Mouse (Mus musculus) intestine, embryonic 16.5 days (tissue): ENCODE measurements around the gene Kctd10. TPM values are rescaled to one million over a fixed set of nuclear protein-coding genes. Genes with fewer than 3 reads are reported as not detected.

Experiments used
- ATAC-seq: fragments of 200-750 bp; cut with Nextera tagmentation; 2 replicates; pipeline ENCODE4 v1.8.0; 2017; ENCODE audit warnings: moderate TSS enrichment, moderate library complexity
- H3K27ac ChIP-seq: fragments of 300-500 bp; sonication (generic); 2 replicates; pipeline ENCODE4 v1.5.1; 2014; ENCODE audit warnings: mild to moderate bottlenecking, low read length
- H3K27me3 ChIP-seq: fragments of 300-500 bp; sonication (generic); replicated peaks from 2 replicates; pipeline ENCODE4 v1.6.1; 2014; ENCODE audit warnings: low read length, control low read depth, mixed read lengths; ENCODE audit not compliant: control insufficient read depth, insufficient read depth
- H3K36me3 ChIP-seq: fragments of 300-500 bp; sonication (generic); 2 replicates; pipeline ENCODE4 v1.6.1; 2014; ENCODE audit warnings: low read length, control low read depth; ENCODE audit not compliant: control insufficient read depth, insufficient read depth
- H3K4me1 ChIP-seq: fragments of 300-500 bp; sonication (generic); 2 replicates; pipeline ENCODE4 v1.6.1; 2014; ENCODE audit warnings: low read length, control low read depth, mixed read lengths; ENCODE audit not compliant: control insufficient read depth, insufficient read depth
- H3K4me2 ChIP-seq: fragments of 300-500 bp; sonication (generic); 2 replicates; pipeline ENCODE4 v1.6.1; 2014; ENCODE audit warnings: low read depth, low read length, control low read depth
- H3K4me3 ChIP-seq: fragments of 300-500 bp; sonication (generic); 2 replicates; pipeline ENCODE4 v1.5.1; 2014; ENCODE audit warnings: mild to moderate bottlenecking, low read length
- H3K9ac ChIP-seq: fragments of 300-500 bp; sonication (generic); 2 replicates; pipeline ENCODE4 v1.6.1; 2014; ENCODE audit warnings: low read depth, low read length
- H3K9me3 ChIP-seq: fragments of 300-500 bp; sonication (generic); 2 replicates; pipeline ENCODE4 v1.6.1; 2016; ENCODE audit warnings: low read length, control low read depth; ENCODE audit not compliant: control insufficient read depth
- WGBS: fragments of 180-500 bp; shearing (Covaris S2); extraction: QIAGEN DNeasy Blood & Tissue Kit; methylation state at CpG from one replicate; pipeline ENCODE4 v1.1.7; 2014; 5-methylcytosine and 5-hydroxymethylcytosine counted together
- polyA plus RNA-seq: library from polyadenylated mRNA; unstranded; fragments of >200 nt; fragmentation: Nextera tagmentation; extraction: Ambion mirVana; gene quantifications from 2 replicates; pipeline ENCODE4 v1.2.1, GENCODE M21; 2015

Kctd10 gene
- polyA plus RNA-seq, 1 experiment from 2014 or later: 132 TPM

GRCm38 (mm10) chr5:114384448-114384847 is 4.1 kb upstream of the Kctd10 start:
- Histone ChIP-seq H3K27ac (no peak overlapping the region), H3K9me3 (no peaks in the 10 kb centered on the region), H3K36me3 (peaks cover 26% of the 10 kb centered on the region), H3K4me1 (peaks cover 10% of the 10 kb centered on the region), H3K9ac (no peak overlapping the region), H3K4me3 (no peak overlapping the region), H3K4me2 (no peak overlapping the region), H3K27me3 (no peaks in the 10 kb centered on the region)
- ATAC-seq: no peak
- 85% methylated on average over 8 of the region's 8 CpGs for WGBS

GRCm38 (mm10) chr5:114383184-114383904 is 3.0 kb upstream of the Kctd10 start:
- no peak for ATAC-seq

GRCm38 (mm10) chr5:114381013-114381351 is 674 bp upstream of the Kctd10 start:
- Histone ChIP-seq H3K36me3 (0 out of 2 replicates have a peak, but pooled peaks cover 1% of the 10 kb centered on the region), H3K27me3 (no peaks in the 10 kb centered on the region), H3K9me3 (no peaks in the 10 kb centered on the region), H3K4me1 (peaks cover 42% of the 10 kb centered on the region), H3K4me2 (peak overlapping the region; percentile 73), H3K27ac (peak overlapping the region; percentile 92), H3K9ac (peak overlapping the region; percentile 98), H3K4me3 (peak overlapping the region; percentile 90)
- peak; percentile 29 for ATAC-seq
- 1% methylated on average over 18 of the region's 18 CpGs for WGBS

More at GRCm38 (mm10) chr5:114383184-114383904, 3.0 kb upstream of the Kctd10 start:
- H3K4me1 ChIP-seq: peaks cover 20% of the 10 kb centered on the region
- H3K27me3 ChIP-seq: no peaks in the 10 kb centered on the region
- H3K9ac ChIP-seq: no peak overlapping the region
- H3K27ac ChIP-seq: no peak overlapping the region
- H3K4me2 ChIP-seq: no peak overlapping the region
- WGBS: 79% methylated on average over 9 of the region's 9 CpGs
- H3K9me3 ChIP-seq: no peaks in the 10 kb centered on the region
- no peak overlapping the region for H3K4me3 ChIP-seq
- H3K36me3 ChIP-seq: peaks cover 16% of the 10 kb centered on the region; the same call in 1 of the 2 replicates

- peak; percentile 27 for ATAC-seq
- WGBS: 1% methylated on average over 20 of the region's 20 CpGs
- H3K36me3 ChIP-seq: no peaks in the 10 kb centered on the region; the same call in 1 of the 2 replicates
- H3K4me3 ChIP-seq: peak overlapping the region; percentile 90
- no peaks in the 10 kb centered on the region for H3K27me3 ChIP-seq
- H3K27ac ChIP-seq: peak overlapping the region; percentile 92
- peak overlapping the region; percentile 98 for H3K9ac ChIP-seq
- H3K9me3 ChIP-seq: no peaks in the 10 kb centered on the region
- H3K4me1 ChIP-seq: peaks cover 54% of the 10 kb centered on the region
- peak overlapping the region; percentile 85 for H3K4me2 ChIP-seq
These were observed 545 bp downstream of the Kctd10 start for GRCm38 (mm10) chr5:114379763-114380162.

GRCm38 (mm10) chr5:114378936-114379335 is 1.4 kb downstream of the Kctd10 start:
- ATAC-seq: no peak
- Histone ChIP-seq H3K4me1 (peaks cover 63% of the 10 kb centered on the region), H3K36me3 (no peaks in the 10 kb centered on the region; the same call in 1 of the 2 replicates), H3K4me2 (peak overlapping the region; percentile 85), H3K27me3 (no peaks in the 10 kb centered on the region), H3K9me3 (no peaks in the 10 kb centered on the region), H3K4me3 (peak overlapping the region; percentile 90), H3K27ac (peak overlapping the region; percentile 92), H3K9ac (peak overlapping the region; percentile 98)
- 34% methylated on average over 6 of the region's 6 CpGs for WGBS

GRCm38 (mm10) chr5:114378177-114378920 is 2.0 kb downstream of the Kctd10 start:
- Histone ChIP-seq H3K36me3 (peaks cover under 1% of the 10 kb centered on the region; the same call in 1 of the 2 replicates), H3K27ac (peak overlapping the region; percentile 92), H3K9ac (peak overlapping the region; percentile 98), H3K4me2 (peak overlapping the region; percentile 85), H3K4me1 (peaks cover 69% of the 10 kb centered on the region), H3K4me3 (peak overlapping the region; percentile 90), H3K9me3 (no peaks in the 10 kb centered on the region), H3K27me3 (no peaks in the 10 kb centered on the region)
- no peak for ATAC-seq
- WGBS: 47% methylated on average over 10 of the region's 10 CpGs

GRCm38 (mm10) chr5:114374409-114375213 is 5.7 kb downstream of the Kctd10 start:
- WGBS: 77% methylated on average over 23 of the region's 23 CpGs
- Histone ChIP-seq H3K4me3 (no peak overlapping the region), H3K27ac (peak overlapping the region; percentile 97), H3K36me3 (peaks cover 7% of the 10 kb centered on the region), H3K4me1 (peaks cover 96% of the 10 kb centered on the region), H3K9ac (peak overlapping the region; percentile 62), H3K9me3 (no peaks in the 10 kb centered on the region), H3K4me2 (peak overlapping the region; percentile 21; the same call in 1 of the 2 replicates), H3K27me3 (no peaks in the 10 kb centered on the region)
- peak; percentile 21 for ATAC-seq

- H3K9ac ChIP-seq: peak overlapping the region; percentile 62; the same call in 1 of the 2 replicates
- no peak for ATAC-seq
- H3K36me3 ChIP-seq: peaks cover 7% of the 10 kb centered on the region
- no peak overlapping the region for H3K4me3 ChIP-seq
- no peaks in the 10 kb centered on the region for H3K27me3 ChIP-seq
- no peaks in the 10 kb centered on the region for H3K9me3 ChIP-seq
- peaks cover 92% of the 10 kb centered on the region for H3K4me1 ChIP-seq
- no peak overlapping the region for H3K4me2 ChIP-seq
- 81% methylated on average over 9 of the region's 9 CpGs for WGBS
- peak overlapping the region; percentile 97 for H3K27ac ChIP-seq
These were observed 6.7 kb downstream of the Kctd10 start for GRCm38 (mm10) chr5:114373581-114373980.

- WGBS: 70% methylated on average over 11 of the region's 11 CpGs
- H3K36me3 ChIP-seq: peaks cover 7% of the 10 kb centered on the region
- H3K4me2 ChIP-seq: no peak overlapping the region
These were observed 7.1 kb downstream of the Kctd10 start for GRCm38 (mm10) chr5:114373174-114373573.

More at GRCm38 (mm10) chr5:114373174-114373573, 7.1 kb downstream of the Kctd10 start:
- no peaks in the 10 kb centered on the region for H3K27me3 ChIP-seq
- peak overlapping the region; percentile 62 for H3K9ac ChIP-seq
- ATAC-seq: no peak
- H3K9me3 ChIP-seq: no peaks in the 10 kb centered on the region
- H3K4me1 ChIP-seq: peaks cover 88% of the 10 kb centered on the region
- H3K27ac ChIP-seq: peak overlapping the region; percentile 97
- no peak overlapping the region for H3K4me3 ChIP-seq
